Mouse (Mus musculus) C3H10T1/2 (cell line): ENCODE measurements around the gene Zfp169. TPM values are rescaled to one million over a fixed set of nuclear protein-coding genes. Genes with fewer than 3 reads are reported as not detected.

Source experiments
- polyA plus RNA-seq, 2 experiments: library from polyadenylated mRNA; unstranded; fragments of >200 nt; fragmentation: generic; extraction: Trizol; gene quantifications; one replicate each; pipeline ENCODE4 v1.2.1; 2012; ENCODE audit warnings: missing spikeins in 2 of 2

Gene Zfp169
- polyA plus RNA-seq = 1 to 10 TPM in 1 of 2 experiments, under 1 TPM in 1; 0.21 to 2.1 TPM

DNA sequence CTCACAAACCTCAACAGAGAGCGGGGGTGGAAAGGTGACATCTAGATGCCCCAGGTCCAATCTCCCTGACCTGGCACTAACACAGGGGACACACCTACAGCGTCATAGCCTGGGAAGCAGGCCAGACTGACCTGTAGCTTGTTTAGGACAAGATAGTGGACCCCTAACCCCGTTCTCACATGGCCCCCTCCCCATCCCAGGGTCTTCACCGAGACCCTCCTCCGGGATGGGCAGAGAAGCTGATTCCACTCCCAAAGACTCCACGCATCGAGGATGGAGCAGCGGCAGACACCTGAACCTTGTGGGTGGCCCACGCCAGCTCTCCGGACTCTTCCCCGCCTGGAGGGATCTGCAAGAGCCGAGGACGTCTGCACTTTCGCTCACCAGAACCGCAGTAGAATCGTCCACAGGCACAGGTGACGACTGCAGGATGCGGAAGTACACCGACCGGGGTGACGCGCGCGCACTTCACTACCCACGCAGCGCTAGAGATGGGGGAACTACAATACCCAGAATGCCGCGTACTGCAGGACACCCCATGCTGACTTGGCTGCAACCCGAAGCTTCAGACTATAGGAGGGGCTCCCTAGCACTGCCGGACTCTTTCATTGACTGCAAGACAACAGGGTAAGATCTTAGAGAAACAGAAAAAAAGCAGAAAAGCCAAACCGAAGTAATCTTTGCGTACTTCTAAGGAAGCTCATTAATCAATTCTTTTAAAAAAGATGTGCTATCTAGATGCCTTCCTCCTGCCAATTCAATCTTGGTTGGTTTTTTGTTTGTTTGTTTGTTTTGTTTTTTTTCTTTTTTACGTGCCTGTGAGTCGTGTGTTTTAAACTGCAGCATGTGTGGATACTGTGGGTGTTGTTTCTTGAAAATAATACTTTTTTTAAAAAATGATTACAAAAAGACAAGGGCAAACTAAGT is at the start of gene Zfp169, which contains the start of gene A830005F24Rik:
Gene Zfp169, minus strand, starts transcription at position 449 of the 927 bp plus-strand sequence.
Gene A830005F24Rik, plus strand, starts transcription at position 568 of the 927 bp plus-strand sequence.

Other genes with a start within 250 kb of the Zfp169 start
- gene A830005F24Rik, start 119 bp upstream of the Zfp169 start, polyA plus RNA-seq = under 1 TPM; 0.13 to 0.70 TPM
- 10 to 100 TPM in 1 of 2 experiments, under 1 TPM in 1; 0.96 to 13.4 TPM for gene Ptpdc1, start 112.2 kb upstream of the Zfp169 start, polyA plus RNA-seq
- gene Barx1, start 149.5 kb upstream of the Zfp169 start, polyA plus RNA-seq = not detected